Mouse (Mus musculus) frontal cortex, postnatal 25 days (tissue): ENCODE results near the gene Kcnn4.

Source experiments
- DNase-seq, 2 experiments: peaks; one replicate each; pipeline ENCODE4 v3.0.0; 2022; ENCODE audit warnings: low spot score in 2 of 2

Kcnn4 gene

DNA sequence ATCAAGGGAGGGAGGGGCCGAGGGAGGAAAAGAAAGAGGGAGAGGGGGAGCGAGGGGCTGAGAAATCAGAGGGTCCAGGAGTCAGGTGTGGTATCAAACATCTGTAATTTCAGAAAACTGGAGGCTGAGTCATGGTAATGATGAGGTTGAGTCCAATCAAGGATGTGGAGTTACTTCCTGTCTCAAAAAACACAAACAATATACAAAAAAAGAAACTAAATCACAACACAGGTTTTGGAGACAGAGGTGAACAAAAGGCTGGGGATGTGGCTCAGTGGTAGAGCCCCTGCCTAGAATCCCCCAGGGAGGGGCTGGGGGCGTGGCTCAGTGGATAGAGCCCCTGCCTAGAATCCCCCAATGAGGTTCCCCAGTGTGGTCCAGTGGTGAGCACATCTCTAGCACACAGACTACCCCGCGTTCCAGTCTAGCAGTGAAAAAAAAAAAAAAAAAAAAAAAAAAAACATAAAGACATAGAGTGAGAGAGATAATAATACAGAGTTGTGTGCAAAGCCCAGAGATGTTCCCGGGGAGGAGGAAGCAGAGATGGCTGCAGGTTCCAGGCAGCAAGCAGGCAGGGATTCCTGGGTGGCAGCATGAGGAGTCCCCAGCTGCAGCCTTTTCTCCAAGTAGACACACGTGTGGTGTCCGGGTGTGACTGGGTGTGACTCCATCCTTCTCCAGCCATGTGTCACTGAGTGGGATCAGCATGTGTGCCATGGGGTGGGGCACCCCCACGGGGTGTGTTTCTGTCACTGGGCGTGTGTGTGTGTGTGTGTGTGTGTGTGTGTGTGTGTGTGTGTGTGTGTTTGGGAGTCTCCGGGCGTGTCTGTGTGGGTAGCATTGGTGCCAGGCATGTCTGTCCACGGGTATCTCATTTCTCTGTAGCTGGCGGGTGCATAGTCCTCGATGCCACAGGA is 3.1 kb upstream of the Kcnn4 start:
- DNase-seq: no peak

DNA sequence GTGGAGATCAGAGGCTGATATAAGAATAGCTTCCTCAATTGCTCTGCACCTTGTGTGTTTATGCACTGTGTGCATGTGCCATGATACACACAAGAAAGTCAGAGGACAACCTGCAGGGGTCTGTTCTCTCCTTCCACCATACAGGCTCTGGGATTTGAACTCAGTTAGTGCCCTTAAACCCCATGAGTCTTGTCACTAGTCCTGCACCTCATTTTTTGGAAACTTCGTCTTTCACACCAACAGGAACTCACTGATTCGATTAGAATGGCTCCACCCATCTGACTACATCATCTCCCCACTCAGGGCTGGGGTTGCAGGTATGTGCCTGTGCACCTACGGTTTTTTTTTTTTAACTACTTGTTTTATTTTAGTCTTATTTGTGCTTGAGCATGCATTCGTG is 1.8 kb upstream of the Kcnn4 start:
- no peak for DNase-seq

- no peak for DNase-seq
These were observed 1.1 kb upstream of the Kcnn4 start for GRCm38 (mm10) chr7:24368946-24369345.

- DNase-seq: no peak
These were observed 1.1 kb downstream of the Kcnn4 start for GRCm38 (mm10) chr7:24371012-24371808.

- no peak for DNase-seq
These were observed 1.7 kb downstream of the Kcnn4 start for GRCm38 (mm10) chr7:24371809-24372145.

- no peak for DNase-seq
These were observed 2.2 kb downstream of the Kcnn4 start for GRCm38 (mm10) chr7:24372300-24372699.

GRCm38 (mm10) chr7:24372786-24373185 is 2.7 kb downstream of the Kcnn4 start:
- no peak for DNase-seq

DNA sequence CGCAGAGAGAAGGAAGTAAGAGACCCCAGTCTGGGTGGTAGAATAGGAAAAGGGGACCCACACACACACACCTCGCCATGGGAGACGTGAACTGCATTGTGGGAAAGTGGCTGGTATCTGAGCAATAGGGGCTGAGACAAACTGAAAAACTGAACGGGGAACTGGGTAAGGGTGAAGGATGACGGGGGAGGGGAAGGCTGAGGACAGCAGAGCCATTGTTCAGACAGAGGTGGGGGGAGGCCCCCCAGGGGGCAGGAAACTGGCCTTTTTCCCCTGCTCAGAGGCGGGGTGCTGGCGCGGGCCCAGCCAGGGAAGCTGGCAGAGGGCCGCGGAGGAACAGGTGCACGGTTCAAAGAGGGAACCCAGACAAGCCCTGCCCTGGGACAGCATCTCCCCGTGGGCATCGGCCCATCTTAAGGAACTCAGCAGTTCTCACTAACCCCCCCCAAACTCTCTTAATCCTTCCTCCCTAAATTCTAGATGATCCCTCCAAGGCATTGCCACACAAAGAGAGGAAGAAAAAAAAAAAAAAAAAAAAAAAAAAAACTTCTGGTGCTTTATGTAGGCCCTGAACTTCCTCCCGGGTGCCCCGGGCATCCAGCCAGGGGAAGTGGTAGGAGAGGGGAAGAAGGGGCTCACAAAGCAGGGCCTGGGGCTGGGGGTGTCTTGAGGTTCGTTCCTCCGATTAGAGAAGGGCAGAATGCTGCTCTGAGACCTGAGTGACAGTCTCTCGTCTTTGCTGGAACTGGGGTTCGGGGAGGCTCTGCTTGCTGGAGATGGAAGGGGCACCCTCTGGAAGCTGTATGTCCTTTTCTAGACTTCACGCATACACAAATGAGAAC is 3.7 kb downstream of the Kcnn4 start:
- DNase-seq: no peak

DNA sequence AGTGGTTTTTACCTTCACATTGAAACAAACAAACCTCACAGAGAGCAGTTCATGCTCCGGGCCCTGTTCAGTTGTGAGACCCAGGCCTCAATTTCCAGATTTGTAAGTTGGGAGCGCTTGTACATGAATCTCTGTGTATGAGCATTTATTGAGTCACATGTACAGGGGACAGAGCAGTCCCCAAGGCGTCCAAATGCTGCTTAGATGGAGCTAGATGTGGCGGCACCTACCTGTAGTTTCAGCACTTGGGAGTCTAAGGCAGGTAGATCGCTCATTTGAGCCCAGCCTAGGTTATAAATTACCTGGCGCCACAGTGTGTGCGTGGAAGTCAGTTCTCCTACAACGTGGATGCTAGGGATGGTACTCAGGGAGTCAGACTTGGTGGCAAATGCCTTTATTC is 6.4 kb downstream of the Kcnn4 start:
- no peak for DNase-seq

DNA sequence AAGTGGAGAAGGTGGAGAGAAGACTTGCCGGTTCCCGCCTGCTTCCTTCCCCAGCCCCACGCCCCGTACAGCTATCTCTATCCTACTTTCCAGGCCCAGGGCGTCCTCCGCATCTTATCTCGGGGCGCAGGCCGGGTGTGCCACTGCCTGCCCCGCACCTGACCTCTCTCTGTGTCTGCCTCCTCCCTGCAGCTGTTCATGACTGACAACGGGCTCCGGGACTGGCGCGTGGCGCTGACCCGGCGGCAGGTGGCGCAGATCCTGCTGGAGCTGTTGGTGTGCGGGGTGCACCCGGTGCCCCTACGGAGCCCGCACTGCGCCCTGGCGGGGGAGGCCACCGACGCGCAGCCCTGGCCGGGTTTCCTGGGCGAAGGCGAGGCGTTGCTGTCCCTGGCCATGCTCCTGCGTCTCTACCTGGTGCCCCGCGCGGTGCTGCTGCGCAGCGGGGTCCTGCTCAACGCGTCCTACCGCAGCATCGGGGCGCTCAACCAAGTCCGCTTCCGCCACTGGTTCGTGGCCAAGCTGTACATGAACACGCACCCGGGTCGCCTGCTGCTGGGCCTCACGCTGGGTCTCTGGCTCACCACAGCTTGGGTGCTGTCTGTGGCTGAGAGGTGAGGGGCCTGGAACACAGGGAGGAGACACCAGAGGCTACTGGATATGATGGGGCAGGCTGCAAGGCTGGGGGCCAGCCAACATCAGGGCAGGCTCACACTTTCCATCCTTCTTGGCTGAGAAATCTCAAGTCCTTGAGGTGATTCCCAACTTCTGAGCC is 7.2 kb downstream of the Kcnn4 start:
- no peak for DNase-seq

- DNase-seq: no peak
These were observed 8.1 kb downstream of the Kcnn4 start for GRCm38 (mm10) chr7:24378049-24378701.

DNA sequence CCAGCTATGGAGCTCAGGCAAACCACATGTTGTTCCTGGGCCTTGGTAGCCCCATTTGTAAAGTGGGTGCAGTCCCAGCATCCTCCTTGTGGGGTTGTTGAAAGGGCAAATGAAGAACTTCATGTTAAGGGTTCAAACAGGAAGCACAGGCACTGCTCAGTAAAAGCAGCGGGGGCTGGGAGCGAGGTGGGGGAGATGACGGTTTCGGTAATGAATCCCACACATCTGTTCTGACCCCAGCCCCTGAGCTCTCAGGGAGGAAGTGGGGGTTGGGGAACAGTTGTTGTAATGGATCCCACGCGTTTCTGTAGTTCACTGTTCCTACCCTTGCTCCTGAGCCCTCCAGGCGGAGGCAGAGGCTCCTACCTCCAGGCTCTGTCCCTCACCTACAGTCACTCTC is 9.9 kb downstream of the Kcnn4 start:
- no peak for DNase-seq

- no peak for DNase-seq
These were observed 10.3 kb downstream of the Kcnn4 start for GRCm38 (mm10) chr7:24380370-24380769.

DNA sequence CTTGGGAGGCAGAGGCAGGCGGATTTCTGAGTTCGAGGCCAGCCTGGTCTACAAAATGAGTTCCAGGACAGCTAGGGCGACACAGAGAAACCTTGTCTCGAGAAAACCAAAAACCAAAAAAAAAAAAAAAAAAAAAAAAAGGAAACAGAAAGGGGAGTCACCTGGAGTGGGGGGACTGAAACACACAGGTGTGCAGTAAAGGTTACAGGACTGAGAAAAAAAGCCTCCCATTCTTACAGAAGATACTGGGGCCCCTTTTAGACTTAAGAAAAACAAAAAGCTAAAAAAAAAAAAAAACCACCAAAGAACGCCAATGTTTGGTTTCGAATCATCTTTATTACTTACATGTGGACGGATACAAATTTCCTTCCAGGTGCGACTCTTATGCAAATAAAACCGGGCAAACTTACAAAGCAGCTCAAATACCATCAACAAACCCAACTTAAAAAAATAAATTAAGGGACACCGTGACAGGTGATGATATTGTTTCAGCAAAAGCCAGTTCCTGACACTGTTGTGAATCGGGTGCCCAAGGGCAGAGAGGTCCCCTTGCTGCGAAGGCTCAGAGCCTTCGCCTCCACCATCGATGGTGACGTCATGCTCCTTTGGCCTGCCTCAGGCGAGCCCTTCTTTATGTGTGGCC is 12.8 kb downstream of the Kcnn4 start:
- DNase-seq: no peak

DNA sequence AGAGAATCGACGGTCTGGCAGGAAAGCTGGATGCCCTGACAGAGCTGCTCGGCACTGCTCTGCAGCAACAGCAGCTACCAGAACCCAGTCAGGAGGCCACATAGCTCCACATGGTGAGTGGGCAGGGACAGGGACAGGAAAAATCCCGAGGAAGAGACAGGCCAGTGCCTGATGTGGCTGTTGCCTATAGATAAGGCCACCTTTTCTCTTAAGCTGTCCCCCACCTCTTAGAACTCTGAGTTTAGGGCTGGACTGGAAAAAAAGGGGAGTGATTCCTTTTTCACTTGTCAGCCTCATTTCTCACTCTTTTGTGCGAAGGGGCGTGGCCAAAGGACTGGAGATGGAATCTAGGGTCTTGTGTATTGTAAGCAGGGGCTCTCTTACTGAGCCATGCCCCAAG is 14.0 kb downstream of the Kcnn4 start:
- no peak for DNase-seq

- DNase-seq: peak; percentile 61 to 70
These were observed 14.8 kb downstream of the Kcnn4 start for GRCm38 (mm10) chr7:24384827-24385226.

- DNase-seq: no peak
These were observed 17.0 kb downstream of the Kcnn4 start for GRCm38 (mm10) chr7:24387059-24387556.

GRCm38 (mm10) chr7:24389516-24390187 is 19.6 kb downstream of the Kcnn4 start:
- DNase-seq: no peak

- DNase-seq: no peak
These were observed 20.4 kb downstream of the Kcnn4 start for GRCm38 (mm10) chr7:24390512-24390911.

DNA sequence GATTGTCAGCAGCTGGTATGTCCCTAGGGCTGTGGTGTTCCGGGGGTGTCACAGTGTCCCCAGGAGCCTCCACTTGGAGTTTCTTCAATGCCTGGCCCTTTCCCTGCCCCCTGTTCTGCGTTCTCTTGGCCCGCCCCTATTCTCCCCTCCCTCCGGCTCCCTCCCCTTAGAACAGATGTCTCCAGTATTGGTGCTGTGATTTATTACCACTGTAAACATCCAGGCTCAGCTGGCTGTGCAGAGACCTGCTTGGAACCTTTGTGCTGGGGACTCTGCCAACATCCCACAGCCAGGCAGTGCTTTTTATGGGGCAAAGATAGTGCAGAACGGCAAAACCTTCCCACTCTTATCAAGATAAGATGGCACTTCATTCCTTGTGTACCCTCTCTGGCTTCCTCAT is 21.0 kb downstream of the Kcnn4 start:
- DNase-seq: no peak
